Mouse (Mus musculus) hindbrain, embryonic 13.5 days (tissue): ENCODE results near the gene Tepp. TPM values are rescaled to one million over a fixed set of nuclear protein-coding genes. Genes with fewer than 3 reads are reported as not detected.

Experiments
- ATAC-seq: fragments of 200-750 bp; cut with Nextera tagmentation; 2 replicates; pipeline ENCODE4 v1.8.0; 2017; ENCODE audit warnings: moderate TSS enrichment; ENCODE audit not compliant: low FRiP score
- H3K27ac ChIP-seq: fragments of 300-500 bp; sonication (generic); 2 replicates; pipeline ENCODE4 v1.5.1; 2015; ENCODE audit warnings: inconsistent platforms, mild to moderate bottlenecking, moderate library complexity
- H3K27me3 ChIP-seq: fragments of 300-500 bp; sonication (generic); 2 replicates; pipeline ENCODE4 v1.6.1; 2015; ENCODE audit warnings: mild to moderate bottlenecking, inconsistent platforms
- H3K36me3 ChIP-seq: fragments of 300-500 bp; sonication (generic); 2 replicates; pipeline ENCODE4 v1.6.1; 2015; ENCODE audit warnings: mild to moderate bottlenecking, inconsistent platforms
- H3K4me1 ChIP-seq: fragments of 300-500 bp; sonication (generic); replicated peaks from 2 replicates; pipeline ENCODE4 v1.6.1; 2015; ENCODE audit warnings: inconsistent platforms
- H3K4me2 ChIP-seq: fragments of 300-500 bp; sonication (generic); 2 replicates; pipeline ENCODE4 v1.6.1; 2015; ENCODE audit warnings: inconsistent platforms, mild to moderate bottlenecking, moderate library complexity
- H3K4me3 ChIP-seq: fragments of 300-500 bp; sonication (generic); 2 replicates; pipeline ENCODE4 v1.5.1; 2015; ENCODE audit warnings: mild to moderate bottlenecking, inconsistent platforms
- H3K9ac ChIP-seq: fragments of 300-500 bp; sonication (generic); 2 replicates; pipeline ENCODE4 v1.6.1; 2015; ENCODE audit warnings: mild to moderate bottlenecking, inconsistent platforms
- H3K9me3 ChIP-seq: fragments of 300-500 bp; sonication (generic); 2 replicates; pipeline ENCODE4 v1.6.1; 2016; ENCODE audit warnings: inconsistent platforms
- WGBS: fragments of 180-500 bp; shearing (Covaris S2); methylation state at CpG from one replicate; pipeline ENCODE4 v1.1.7; 2015; 5-methylcytosine and 5-hydroxymethylcytosine counted together
- polyA plus RNA-seq: library from polyadenylated mRNA; unstranded; fragments of >200 nt; fragmentation: Nextera tagmentation; extraction: Ambion mirVana; gene quantifications from 2 replicates; pipeline ENCODE4 v1.2.1, GENCODE M21; 2015

Tepp gene
- polyA plus RNA-seq, 1 experiment from 2014 or later: 2.1 TPM

DNA sequence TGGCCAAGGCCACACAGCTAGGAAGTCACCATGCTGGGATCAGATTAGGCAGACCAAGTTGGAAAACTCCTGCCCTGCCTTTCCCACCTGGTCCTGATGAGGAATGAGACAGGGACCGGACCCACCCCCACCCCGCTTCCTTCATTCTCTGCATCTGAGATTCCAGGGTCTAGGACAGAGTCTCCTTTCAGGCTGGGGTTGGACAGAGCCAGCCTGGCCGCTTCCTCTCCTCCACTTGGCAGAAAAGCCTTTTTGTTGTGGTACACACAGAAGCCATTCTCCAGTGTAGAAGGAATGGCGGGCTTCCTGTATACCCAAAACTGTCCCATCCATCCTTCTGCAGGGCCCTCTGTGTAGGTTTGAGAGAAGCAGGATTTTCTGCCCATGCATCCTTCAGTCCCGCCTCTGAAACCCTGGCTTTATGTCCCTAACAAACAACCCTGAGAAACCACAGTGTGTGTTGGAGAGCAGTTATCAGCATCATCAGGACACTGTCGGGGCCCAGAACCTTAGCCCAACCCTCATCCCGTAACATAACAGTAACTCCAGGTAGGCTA is 65.1 kb downstream of the Tepp start:
- Histone ChIP-seq H3K27ac (no peak overlapping the region), H3K4me1 (peaks cover 10% of the 10 kb centered on the region; the same call in 1 of the 2 replicates), H3K4me3 (no peak overlapping the region), H3K36me3 (peaks cover 40% of the 10 kb centered on the region), H3K9ac (no peak overlapping the region), H3K9me3 (no peaks in the 10 kb centered on the region), H3K27me3 (no peaks in the 10 kb centered on the region), H3K4me2 (no peak overlapping the region)
- WGBS: 83% methylated on average over 7 of the region's 7 CpGs
- ATAC-seq: no peak

Other genes starting within 250 kb of the Tepp start
- 38.4 and 38.8 TPM in 2 replicates for gene Katnb1, start 229.4 kb upstream of the Tepp start, polyA plus RNA-seq
- gene Kifc3, start 107.8 kb upstream of the Tepp start, polyA plus RNA-seq: 16.5 and 20.2 TPM in 2 replicates
- 0.45 and 0.48 TPM in 2 replicates for gene Cngb1, start 4.0 kb upstream of the Tepp start, polyA plus RNA-seq
- 16.6 and 17.4 TPM in 2 replicates for gene Zfp319, start 21.4 kb downstream of the Tepp start, polyA plus RNA-seq
- 35.1 and 37.8 TPM in 2 replicates for gene Usb1, start 21.7 kb downstream of the Tepp start, polyA plus RNA-seq
- gene Mmp15, start 41.7 kb downstream of the Tepp start, polyA plus RNA-seq: 17.4 and 18.4 TPM in 2 replicates
- 134 TPM in 2 replicates for gene Cfap20, start 124.3 kb downstream of the Tepp start, polyA plus RNA-seq
- gene Csnk2a2, start 179.5 kb downstream of the Tepp start, polyA plus RNA-seq: 8.9 and 12.1 TPM in 2 replicates
- 1.9 and 3.0 TPM in 2 replicates for gene Ccdc113, start 223.5 kb downstream of the Tepp start, polyA plus RNA-seq